Mouse (Mus musculus) cerebral cortex, adult 2 months (tissue): ENCODE measurements around the gene Pabpc6.

Source experiments
- WGBS: fragments of 180-500 bp; shearing (Covaris S2); methylation state at CpG from one replicate; pipeline ENCODE4 v1.1.7; 2018; 5-methylcytosine and 5-hydroxymethylcytosine counted together

Pabpc6 gene

GRCm38 (mm10) chr17:9669283-9669905 lies at the start of gene Pabpc6:
Pabpc6 (minus strand) TSS chr17:9669717.
- 97% methylated on average over 36 of the region's 36 CpGs for WGBS

GRCm38 (mm10) chr17:9710910-9711309 lies 41.4 kb upstream of the Pabpc6 start:
- 90% methylated on average over 6 of the region's 6 CpGs for WGBS

- 87% methylated on average over 3 of the region's 3 CpGs for WGBS
Observed at GRCm38 (mm10) chr17:9708888-9709287, 39.4 kb upstream of the Pabpc6 start.

GRCm38 (mm10) chr17:9707356-9707755 lies 37.8 kb upstream of the Pabpc6 start:
- 80% methylated on average over 1 of the region's 1 CpGs for WGBS

- 76% methylated on average over 7 of the region's 7 CpGs for WGBS
Observed at GRCm38 (mm10) chr17:9697763-9698162, 28.2 kb upstream of the Pabpc6 start.

GRCm38 (mm10) chr17:9691251-9691650 lies 21.7 kb upstream of the Pabpc6 start:
- 73% methylated on average over 4 of the region's 4 CpGs for WGBS

GRCm38 (mm10) chr17:9683539-9684155 lies 14.1 kb upstream of the Pabpc6 start:
- WGBS, result 47% methylated on average over 4 of the region's 4 CpGs

GRCm38 (mm10) chr17:9680741-9681140 lies 11.2 kb upstream of the Pabpc6 start:
- WGBS, result 24% methylated on average over 8 of the region's 8 CpGs

GRCm38 (mm10) chr17:9675175-9675789 lies 5.8 kb upstream of the Pabpc6 start:
- 65% methylated on average over 6 of the region's 6 CpGs for WGBS

GRCm38 (mm10) chr17:9667955-9668354 lies 1.6 kb downstream of the Pabpc6 start:
- 87% methylated on average over 9 of the region's 9 CpGs for whole genome bisulfite sequencing

- 92% methylated on average over 5 of the region's 5 CpGs for WGBS
Observed at GRCm38 (mm10) chr17:9658651-9659050, 10.9 kb downstream of the Pabpc6 start.

- 51% methylated on average over 3 of the region's 3 CpGs for WGBS
Observed at GRCm38 (mm10) chr17:9654155-9654554, 15.4 kb downstream of the Pabpc6 start.

- 82% methylated on average over 4 of the region's 4 CpGs for WGBS
Observed at GRCm38 (mm10) chr17:9647644-9648043, 21.9 kb downstream of the Pabpc6 start.

- 76% methylated on average over 7 of the region's 7 CpGs for WGBS
Observed at GRCm38 (mm10) chr17:9643657-9644180, 25.8 kb downstream of the Pabpc6 start.

- 83% methylated on average over 4 of the region's 4 CpGs for WGBS
Observed at GRCm38 (mm10) chr17:9637011-9637410, 32.5 kb downstream of the Pabpc6 start.

GRCm38 (mm10) chr17:9632579-9633252 lies 36.8 kb downstream of the Pabpc6 start:
- WGBS, result 62% methylated on average over 16 of the region's 16 CpGs

GRCm38 (mm10) chr17:9632140-9632539 lies 37.4 kb downstream of the Pabpc6 start:
- 66% methylated on average over 5 of the region's 5 CpGs for WGBS

GRCm38 (mm10) chr17:9631081-9631480 lies 38.4 kb downstream of the Pabpc6 start:
- 88% methylated on average over 1 of the region's 1 CpGs for WGBS
